Mouse (Mus musculus): ENCODE measurements around the gene Tacc2.

DNA sequence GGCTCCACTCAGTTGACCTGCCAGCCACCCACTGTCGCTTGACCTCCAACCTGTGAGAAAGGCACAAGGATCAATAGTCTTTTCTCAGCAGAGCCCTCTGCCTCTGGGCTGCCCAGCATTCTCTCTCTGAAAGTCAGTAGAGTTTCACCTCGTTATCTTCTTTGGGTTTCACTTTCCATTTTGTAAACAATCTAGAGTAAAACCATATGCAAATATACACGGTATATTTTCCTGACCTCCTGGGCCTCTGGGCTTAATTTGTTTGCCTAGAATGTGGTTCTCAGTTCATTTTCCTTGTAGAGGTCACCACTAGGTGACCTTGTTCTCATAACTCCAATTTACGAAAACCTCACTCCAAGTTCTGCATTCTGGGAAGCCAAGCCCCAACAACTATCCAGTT, 223.4 kb downstream of the Tacc2 start:
- no peak for TF ChIP-seq CTCF (IDR thresholded peaks at IDR 0.05)
- TF ChIP-seq EP300 (IDR thresholded peaks at IDR 0.05): no peak
